Mouse (Mus musculus): ENCODE measurements around the gene Prkcb. TPM values are rescaled to one million over a fixed set of nuclear protein-coding genes. Genes with fewer than 3 reads are reported as not detected.

Gene Prkcb
- polyA plus RNA-seq, 1 experiment from 2014 or later, result 3.7 TPM

GRCm38 (mm10) chr7:122406625-122407024 lies 118.1 kb downstream of the Prkcb start:
- Histone ChIP-seq H3K9me3 (replicated peaks) (no peaks in the 10 kb centered on the region), H3K4me1 (peaks cover 15% of the 10 kb centered on the region), H3K27me3 (ENCODE audit: low read depth, poor library complexity, severe bottlenecking) (no peaks in the 10 kb centered on the region), H3K4me3 (no peak overlapping the region), H3K27ac (no peak overlapping the region), H3K36me3 (no peaks in the 10 kb centered on the region)
- no peak for DNase-seq (ENCODE audit: low spot score)
- WGBS, result 82% methylated on average over 13 of the region's 13 CpGs

GRCm38 (mm10) chr7:122409945-122410344 lies 121.4 kb downstream of the Prkcb start:
- Histone ChIP-seq H3K9me3 (replicated peaks) (no peaks in the 10 kb centered on the region), H3K4me1 (peaks cover 9% of the 10 kb centered on the region), H3K4me3 (no peak overlapping the region), H3K36me3 (no peaks in the 10 kb centered on the region), H3K27ac (no peak overlapping the region), H3K27me3 (ENCODE audit: low read depth, poor library complexity, severe bottlenecking) (no peaks in the 10 kb centered on the region)
- 89% methylated on average over 6 of the region's 6 CpGs for WGBS
- DNase-seq (ENCODE audit: low spot score), result no peak

- Histone ChIP-seq H3K9me3 (replicated peaks) (no peaks in the 10 kb centered on the region), H3K27me3 (ENCODE audit: low read depth, poor library complexity, severe bottlenecking) (no peaks in the 10 kb centered on the region), H3K27ac (no peak overlapping the region), H3K36me3 (no peaks in the 10 kb centered on the region), H3K4me1 (peaks cover 3% of the 10 kb centered on the region; the same call in 1 of the 2 replicates), H3K4me3 (no peak overlapping the region)
- 93% methylated on average over 3 of the region's 3 CpGs for WGBS
- no peak for DNase-seq (ENCODE audit: low spot score)
Measured at GRCm38 (mm10) chr7:122410873-122411272, 122.3 kb downstream of the Prkcb start.

GRCm38 (mm10) chr7:122413231-122413630 lies 124.7 kb downstream of the Prkcb start:
- Histone ChIP-seq H3K27me3 (ENCODE audit: low read depth, poor library complexity, severe bottlenecking) (no peaks in the 10 kb centered on the region), H3K36me3 (no peaks in the 10 kb centered on the region), H3K4me3 (no peak overlapping the region), H3K9me3 (replicated peaks) (no peaks in the 10 kb centered on the region), H3K27ac (no peak overlapping the region), H3K4me1 (peaks cover 3% of the 10 kb centered on the region; the same call in 1 of the 2 replicates)
- DNase-seq (ENCODE audit: low spot score), result no peak
- 85% methylated on average over 6 of the region's 6 CpGs for WGBS

GRCm38 (mm10) chr7:122414146-122414545 lies 125.6 kb downstream of the Prkcb start:
- Histone ChIP-seq H3K9me3 (replicated peaks) (no peaks in the 10 kb centered on the region), H3K27ac (no peak overlapping the region), H3K27me3 (ENCODE audit: low read depth, poor library complexity, severe bottlenecking) (no peaks in the 10 kb centered on the region), H3K4me3 (no peak overlapping the region), H3K36me3 (no peaks in the 10 kb centered on the region), H3K4me1 (peaks cover 3% of the 10 kb centered on the region; the same call in 1 of the 2 replicates)
- DNase-seq (ENCODE audit: low spot score), result no peak
- 92% methylated on average over 10 of the region's 10 CpGs for WGBS

- Histone ChIP-seq H3K27me3 (ENCODE audit: low read depth, poor library complexity, severe bottlenecking) (no peaks in the 10 kb centered on the region), H3K27ac (no peak overlapping the region), H3K4me1 (peaks cover 3% of the 10 kb centered on the region; the same call in 1 of the 2 replicates), H3K9me3 (replicated peaks) (no peaks in the 10 kb centered on the region), H3K36me3 (no peaks in the 10 kb centered on the region), H3K4me3 (no peak overlapping the region)
- DNase-seq (ENCODE audit: low spot score), result no peak
- WGBS, result 93% methylated on average over 6 of the region's 6 CpGs
Measured at GRCm38 (mm10) chr7:122414608-122415007, 126.1 kb downstream of the Prkcb start.

- no peak overlapping the region for H3K27ac ChIP-seq
- H3K36me3 ChIP-seq, result no peaks in the 10 kb centered on the region
- H3K4me1 ChIP-seq, result peaks cover 3% of the 10 kb centered on the region; the same call in 1 of the 2 replicates
- H3K4me3 ChIP-seq, result no peak overlapping the region
- no peaks in the 10 kb centered on the region for H3K9me3 ChIP-seq (replicated peaks)
- 88% methylated on average over 9 of the region's 9 CpGs for WGBS
- no peak for DNase-seq (ENCODE audit: low spot score)
- H3K27me3 ChIP-seq (ENCODE audit: low read depth, poor library complexity, severe bottlenecking), result no peaks in the 10 kb centered on the region
Measured at GRCm38 (mm10) chr7:122415387-122415786, 126.8 kb downstream of the Prkcb start.

GRCm38 (mm10) chr7:122415904-122416303 lies 127.4 kb downstream of the Prkcb start:
- no peaks in the 10 kb centered on the region for H3K27me3 ChIP-seq (ENCODE audit: low read depth, poor library complexity, severe bottlenecking)
- H3K4me3 ChIP-seq, result no peak overlapping the region
- H3K27ac ChIP-seq, result no peak overlapping the region
- 74% methylated on average over 12 of the region's 12 CpGs for WGBS
- H3K4me1 ChIP-seq, result peaks cover 3% of the 10 kb centered on the region; the same call in 1 of the 2 replicates
- H3K36me3 ChIP-seq, result no peaks in the 10 kb centered on the region
- H3K9me3 ChIP-seq (replicated peaks), result no peaks in the 10 kb centered on the region
- DNase-seq (ENCODE audit: low spot score), result no peak

GRCm38 (mm10) chr7:122418551-122418950 lies 130.0 kb downstream of the Prkcb start:
- no peaks in the 10 kb centered on the region for H3K9me3 ChIP-seq (replicated peaks)
- no peaks in the 10 kb centered on the region for H3K36me3 ChIP-seq
- no peak overlapping the region for H3K27ac ChIP-seq
- 80% methylated on average over 3 of the region's 3 CpGs for WGBS
- no peak for DNase-seq (ENCODE audit: low spot score)
- peaks cover 7% of the 10 kb centered on the region; the same call in 1 of the 2 replicates for H3K4me1 ChIP-seq
- no peak overlapping the region for H3K4me3 ChIP-seq
- no peaks in the 10 kb centered on the region for H3K27me3 ChIP-seq (ENCODE audit: low read depth, poor library complexity, severe bottlenecking)

GRCm38 (mm10) chr7:122423816-122424215 lies 135.3 kb downstream of the Prkcb start:
- Histone ChIP-seq H3K27ac (no peak overlapping the region; the same call in 1 of the 2 replicates), H3K9me3 (replicated peaks) (no peaks in the 10 kb centered on the region), H3K36me3 (no peaks in the 10 kb centered on the region), H3K27me3 (ENCODE audit: low read depth, poor library complexity, severe bottlenecking) (no peaks in the 10 kb centered on the region), H3K4me3 (no peak overlapping the region), H3K4me1 (peaks cover 4% of the 10 kb centered on the region; the same call in 1 of the 2 replicates)
- no peak for DNase-seq (ENCODE audit: low spot score)
- 65% methylated on average over 4 of the region's 4 CpGs for WGBS

GRCm38 (mm10) chr7:122429134-122429533 lies 140.6 kb downstream of the Prkcb start:
- no peak overlapping the region for H3K27ac ChIP-seq
- no peak overlapping the region for H3K4me3 ChIP-seq
- no peak for DNase-seq (ENCODE audit: low spot score)
- H3K27me3 ChIP-seq (ENCODE audit: low read depth, poor library complexity, severe bottlenecking), result no peaks in the 10 kb centered on the region
- H3K9me3 ChIP-seq (replicated peaks), result no peaks in the 10 kb centered on the region
- no peaks in the 10 kb centered on the region for H3K4me1 ChIP-seq
- 62% methylated on average over 5 of the region's 5 CpGs for WGBS
- no peaks in the 10 kb centered on the region for H3K36me3 ChIP-seq

GRCm38 (mm10) chr7:122432401-122432800 lies 143.8 kb downstream of the Prkcb start:
- no peak for DNase-seq (ENCODE audit: low spot score)
- no peaks in the 10 kb centered on the region for H3K27me3 ChIP-seq (ENCODE audit: low read depth, poor library complexity, severe bottlenecking)
- H3K27ac ChIP-seq, result no peak overlapping the region
- no peaks in the 10 kb centered on the region for H3K36me3 ChIP-seq
- no peak overlapping the region for H3K4me3 ChIP-seq
- no peaks in the 10 kb centered on the region for H3K9me3 ChIP-seq (replicated peaks)
- 86% methylated on average over 4 of the region's 4 CpGs for WGBS
- H3K4me1 ChIP-seq, result no peaks in the 10 kb centered on the region

- Histone ChIP-seq H3K27me3 (ENCODE audit: low read depth, poor library complexity, severe bottlenecking) (no peaks in the 10 kb centered on the region), H3K4me1 (no peaks in the 10 kb centered on the region), H3K9me3 (replicated peaks) (no peaks in the 10 kb centered on the region), H3K27ac (no peak overlapping the region), H3K4me3 (no peak overlapping the region), H3K36me3 (no peaks in the 10 kb centered on the region)
- DNase-seq (ENCODE audit: low spot score), result no peak
- WGBS, result 85% methylated on average over 5 of the region's 5 CpGs
Measured at GRCm38 (mm10) chr7:122433377-122433776, 144.8 kb downstream of the Prkcb start.

- Histone ChIP-seq H3K4me3 (no peak overlapping the region), H3K27ac (no peak overlapping the region), H3K36me3 (no peaks in the 10 kb centered on the region), H3K9me3 (replicated peaks) (no peaks in the 10 kb centered on the region), H3K4me1 (no peaks in the 10 kb centered on the region), H3K27me3 (ENCODE audit: low read depth, poor library complexity, severe bottlenecking) (no peaks in the 10 kb centered on the region)
- DNase-seq (ENCODE audit: low spot score), result no peak
- WGBS, result 88% methylated on average over 4 of the region's 4 CpGs
Measured at GRCm38 (mm10) chr7:122434941-122435340, 146.4 kb downstream of the Prkcb start.

All from limb, embryonic 10.5 days (tissue).